Mouse (Mus musculus) stomach, embryonic 15.5 days (tissue): ENCODE data around the gene Ciz1. TPM values are rescaled to one million over a fixed set of nuclear protein-coding genes. Genes with fewer than 3 reads are reported as not detected.

Source experiments
- ATAC-seq: fragments of 200-750 bp; cut with Nextera tagmentation; 2 replicates; pipeline ENCODE4 v1.8.0; 2017; ENCODE audit warnings: low read depth, moderate number of reproducible peaks, moderate TSS enrichment; ENCODE audit not compliant: insufficient read depth, low FRiP score
- H3K27ac ChIP-seq: fragments of 300-500 bp; sonication (generic); 2 replicates; pipeline ENCODE4 v1.5.1; 2015; ENCODE audit warnings: mild to moderate bottlenecking, inconsistent platforms
- H3K27me3 ChIP-seq: fragments of 300-500 bp; sonication (generic); replicated peaks from 2 replicates; pipeline ENCODE4 v1.6.1; 2015; ENCODE audit warnings: inconsistent platforms
- H3K36me3 ChIP-seq: fragments of 300-500 bp; sonication (generic); 2 replicates; pipeline ENCODE4 v1.6.1; 2015; ENCODE audit warnings: inconsistent platforms
- H3K4me1 ChIP-seq: fragments of 300-500 bp; sonication (generic); 2 replicates; pipeline ENCODE4 v1.6.1; 2015; ENCODE audit warnings: inconsistent platforms
- H3K4me2 ChIP-seq: fragments of 300-500 bp; sonication (generic); 2 replicates; pipeline ENCODE4 v1.6.1; 2015; ENCODE audit warnings: mild to moderate bottlenecking, inconsistent platforms
- H3K4me3 ChIP-seq: fragments of 300-500 bp; sonication (generic); replicated peaks from 2 replicates; pipeline ENCODE4 v1.5.1; 2015; ENCODE audit warnings: inconsistent platforms
- H3K9ac ChIP-seq: fragments of 300-500 bp; sonication (generic); 2 replicates; pipeline ENCODE4 v1.6.1; 2015; ENCODE audit warnings: inconsistent platforms
- H3K9me3 ChIP-seq: fragments of 300-500 bp; sonication (generic); 2 replicates; pipeline ENCODE4 v1.6.1; 2016; ENCODE audit warnings: inconsistent platforms
- WGBS: fragments of 180-500 bp; shearing (Covaris S2); methylation state at CpG from one replicate; pipeline ENCODE4 v1.1.7; 2015; 5-methylcytosine and 5-hydroxymethylcytosine counted together
- polyA plus RNA-seq: library from polyadenylated mRNA; unstranded; fragments of >200 nt; fragmentation: Nextera tagmentation; extraction: Ambion mirVana; gene quantifications from 2 replicates; pipeline ENCODE4 v1.2.1, GENCODE M21; 2015

Gene Ciz1
- polyA plus RNA-seq, 1 experiment from 2014 or later, result 33.8 TPM

GRCm38 (mm10) chr2:32311443-32312317, 40.4 kb upstream of the Ciz1 start:
- Histone ChIP-seq H3K36me3 (peaks cover 22% of the 10 kb centered on the region; the same call in 1 of the 2 replicates), H3K4me3 (peak overlapping the region; percentile 72), H3K27ac (peak overlapping the region; percentile 55), H3K9me3 (no peaks in the 10 kb centered on the region), H3K4me1 (peaks cover 36% of the 10 kb centered on the region), H3K27me3 (no peaks in the 10 kb centered on the region), H3K9ac (peak overlapping the region; percentile 69), H3K4me2 (peak overlapping the region; percentile 100)
- ATAC-seq, result no peak
- WGBS, result 13% methylated on average over 31 of the region's 42 CpGs

GRCm38 (mm10) chr2:32312318-32312964, 39.7 kb upstream of the Ciz1 start:
- Histone ChIP-seq H3K4me1 (peaks cover 43% of the 10 kb centered on the region), H3K9ac (peak overlapping the region; percentile 69), H3K27ac (peak overlapping the region; percentile 35; the same call in 1 of the 2 replicates), H3K9me3 (no peaks in the 10 kb centered on the region), H3K36me3 (peaks cover 18% of the 10 kb centered on the region; the same call in 1 of the 2 replicates), H3K4me3 (peak overlapping the region; percentile 72), H3K4me2 (peak overlapping the region; percentile 100), H3K27me3 (no peaks in the 10 kb centered on the region)
- peak; percentile 71 for ATAC-seq
- WGBS, result 5% methylated on average over 47 of the region's 56 CpGs

- Histone ChIP-seq H3K36me3 (no peaks in the 10 kb centered on the region), H3K9ac (no peak overlapping the region), H3K9me3 (no peaks in the 10 kb centered on the region), H3K27me3 (no peaks in the 10 kb centered on the region), H3K27ac (peak overlapping the region; percentile 80), H3K4me3 (no peak overlapping the region), H3K4me1 (peaks cover 57% of the 10 kb centered on the region), H3K4me2 (no peak overlapping the region)
- 92% methylated on average over 14 of the region's 14 CpGs for WGBS
- no peak for ATAC-seq
These were observed 37.3 kb upstream of the Ciz1 start for GRCm38 (mm10) chr2:32314831-32315230.

- peak overlapping the region; percentile 35 for H3K4me2 ChIP-seq
- no peak overlapping the region for H3K4me3 ChIP-seq
- H3K27ac ChIP-seq, result peak overlapping the region; percentile 80
- peak; percentile 23; the same call in 1 of the 2 replicates for ATAC-seq
- H3K9me3 ChIP-seq, result no peaks in the 10 kb centered on the region
- no peaks in the 10 kb centered on the region for H3K36me3 ChIP-seq
- WGBS, result 16% methylated on average over 8 of the region's 8 CpGs
- H3K4me1 ChIP-seq, result peaks cover 59% of the 10 kb centered on the region
- no peak overlapping the region; the same call in 1 of the 2 replicates for H3K9ac ChIP-seq
- H3K27me3 ChIP-seq, result no peaks in the 10 kb centered on the region
These were observed 36.4 kb upstream of the Ciz1 start for GRCm38 (mm10) chr2:32315751-32316150.

GRCm38 (mm10) chr2:32316887-32317656, 35.1 kb upstream of the Ciz1 start:
- Histone ChIP-seq H3K27me3 (no peaks in the 10 kb centered on the region), H3K4me3 (no peak overlapping the region), H3K9ac (no peak overlapping the region), H3K4me2 (no peak overlapping the region; the same call in none of the 2 replicates), H3K36me3 (no peaks in the 10 kb centered on the region), H3K27ac (peak overlapping the region; percentile 91), H3K9me3 (no peaks in the 10 kb centered on the region), H3K4me1 (peaks cover 48% of the 10 kb centered on the region)
- WGBS, result 37% methylated on average over 20 of the region's 20 CpGs
- peak; percentile 9; the same call in 1 of the 2 replicates for ATAC-seq

- Histone ChIP-seq H3K9me3 (no peaks in the 10 kb centered on the region), H3K27me3 (no peaks in the 10 kb centered on the region), H3K4me2 (peak overlapping the region; percentile 52), H3K9ac (peak overlapping the region; percentile 50), H3K36me3 (no peaks in the 10 kb centered on the region), H3K27ac (peak overlapping the region; percentile 91), H3K4me1 (peaks cover 42% of the 10 kb centered on the region), H3K4me3 (peak overlapping the region; percentile 49)
- ATAC-seq, result peak; percentile 70
- 7% methylated on average over 14 of the region's 19 CpGs for WGBS
These were observed 34.2 kb upstream of the Ciz1 start for GRCm38 (mm10) chr2:32317791-32318417.

- peak overlapping the region; percentile 49 for H3K4me3 ChIP-seq
- H3K27ac ChIP-seq, result peak overlapping the region; percentile 91
- ATAC-seq, result no peak
- no peaks in the 10 kb centered on the region for H3K36me3 ChIP-seq
- no peaks in the 10 kb centered on the region for H3K27me3 ChIP-seq
- peaks cover 42% of the 10 kb centered on the region for H3K4me1 ChIP-seq
- peak overlapping the region; percentile 52 for H3K4me2 ChIP-seq
- no peaks in the 10 kb centered on the region for H3K9me3 ChIP-seq
- WGBS, result 59% methylated on average over 14 of the region's 14 CpGs
- peak overlapping the region; percentile 50; the same call in 1 of the 2 replicates for H3K9ac ChIP-seq
These were observed 33.2 kb upstream of the Ciz1 start for GRCm38 (mm10) chr2:32318709-32319585.

- Histone ChIP-seq H3K27me3 (no peaks in the 10 kb centered on the region), H3K36me3 (no peaks in the 10 kb centered on the region), H3K4me2 (peak overlapping the region; percentile 52), H3K9ac (no peak overlapping the region), H3K4me3 (peak overlapping the region; percentile 49; the same call in 1 of the 2 replicates), H3K27ac (peak overlapping the region; percentile 91), H3K4me1 (peaks cover 42% of the 10 kb centered on the region), H3K9me3 (no peaks in the 10 kb centered on the region)
- peak; percentile 8; the same call in 1 of the 2 replicates for ATAC-seq
- 29% methylated on average over 9 of the region's 9 CpGs for WGBS
These were observed 32.2 kb upstream of the Ciz1 start for GRCm38 (mm10) chr2:32319586-32320580.

GRCm38 (mm10) chr2:32320721-32321120, 31.4 kb upstream of the Ciz1 start:
- peaks cover 37% of the 10 kb centered on the region for H3K4me1 ChIP-seq
- H3K27me3 ChIP-seq, result no peaks in the 10 kb centered on the region
- peak overlapping the region; percentile 91 for H3K27ac ChIP-seq
- H3K9ac ChIP-seq, result no peak overlapping the region
- no peak overlapping the region for H3K4me2 ChIP-seq
- H3K9me3 ChIP-seq, result no peaks in the 10 kb centered on the region
- H3K4me3 ChIP-seq, result no peak overlapping the region
- 68% methylated on average over 11 of the region's 11 CpGs for WGBS
- no peak for ATAC-seq
- H3K36me3 ChIP-seq, result no peaks in the 10 kb centered on the region
